ENCODE assay signal across 20 mouse cellular contexts in the genomic region with DNA sequence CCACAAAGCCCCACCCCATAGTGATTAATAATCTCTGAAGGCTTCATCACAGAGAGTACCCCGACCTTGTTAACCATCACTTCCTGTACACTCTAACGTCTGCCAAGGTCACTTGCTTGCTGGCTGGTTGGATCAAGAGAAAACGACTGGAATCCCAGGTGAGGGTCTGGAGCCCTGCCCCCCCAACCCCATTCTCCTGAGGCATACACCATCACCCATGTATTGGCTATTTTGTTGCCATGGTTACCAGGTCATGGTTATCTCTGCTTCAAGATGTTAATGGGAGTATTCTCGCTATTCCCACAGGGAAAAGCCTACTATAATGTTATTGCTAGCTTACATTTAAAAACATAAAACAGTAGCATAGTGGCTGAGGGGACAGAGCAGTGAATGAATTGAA. TPM values are rescaled to one million over a fixed set of nuclear protein-coding genes. Genes with fewer than 3 reads are reported as not detected.
DNase-seq lines count a peak whose midpoint lies in the region; ATAC-seq and TF ChIP-seq lines count a peak whose summit lies in the region.
"Had no signal": no experiment of that assay in that cellular context is flagged by ENCODE, and none has a peak within 500 bp of the region (broad histone marks: within the 10 kb centered on the region; RNA-seq: fewer than 3 reads in every experiment).

No protein-coding gene starts in this region.

- H3K4me2 ChIP-seq in hindbrain, embryonic 13.5 days: no peak overlapping the region
- no peak overlapping the region for H3K4me2 ChIP-seq in hindbrain, embryonic 14.5 days (replicated peaks)
- no peak overlapping the region for H3K4me2 ChIP-seq in neural tube, embryonic 13.5 days
- H3K4me2 ChIP-seq in midbrain, embryonic 15.5 days: no peak overlapping the region
- no peak overlapping the region for H3K4me2 ChIP-seq in stomach, postnatal 0 days (replicated peaks; ENCODE audit: low read depth)
- H3K4me2 ChIP-seq: embryonic facial prominence, embryonic 12.5 days; heart, embryonic 12.5 days; hindbrain, embryonic 15.5 days; intestine, embryonic 15.5 days had no signal

- no peaks in the 10 kb centered on the region for H3K27me3 ChIP-seq in hindbrain, embryonic 13.5 days
- no peaks in the 10 kb centered on the region for H3K27me3 ChIP-seq in hindbrain, embryonic 14.5 days (ENCODE audit: control insufficient read depth, insufficient read depth, low read length)
- H3K27me3 ChIP-seq in neural tube, embryonic 13.5 days: no peaks in the 10 kb centered on the region
- no peaks in the 10 kb centered on the region for H3K27me3 ChIP-seq in midbrain, embryonic 15.5 days (replicated peaks)
- no peaks in the 10 kb centered on the region for H3K27me3 ChIP-seq in stomach, postnatal 0 days (ENCODE audit: control insufficient read depth, insufficient read depth, low read length)
- H3K27me3 ChIP-seq: embryonic facial prominence, embryonic 12.5 days; heart, embryonic 12.5 days; hindbrain, embryonic 15.5 days; intestine, embryonic 15.5 days had no signal

- no peak for TF ChIP-seq CTCF in stomach, postnatal 0 days (IDR thresholded peaks at IDR 0.05; ENCODE audit: low read depth)

- DNase-seq in hindbrain, embryonic 14.5 days (ENCODE audit: low spot score): no peak
- no peak for DNase-seq in neural tube, embryonic 10.5 days (ENCODE audit: extremely low spot score, low spot score)
- DNase-seq in stomach, postnatal 0 days (ENCODE audit: low spot score): peak; percentile 8
- no peak for DNase-seq in cerebellum, adult 11 months
- DNase-seq: adrenal gland, adult 8-10 months; adrenal gland, postnatal 36 days; cerebellum, adult 11-12 months; cerebellum, adult 9-10 months; cerebellum, postnatal 25 days; forebrain, postnatal 0 days; gastrocnemius, adult 2 months; gastrocnemius, postnatal 25 days had no signal

- WGBS in hindbrain, embryonic 13.5 days: 66% methylated on average over 4 of the region's 4 CpGs
- 59% methylated on average over 4 of the region's 4 CpGs for WGBS in hindbrain, embryonic 14.5 days
- 64% methylated on average over 4 of the region's 4 CpGs for WGBS in neural tube, embryonic 13.5 days
- 57% methylated on average over 4 of the region's 4 CpGs for WGBS in midbrain, embryonic 15.5 days
- WGBS in stomach, postnatal 0 days: 49% methylated on average over 4 of the region's 4 CpGs

- H3K9me3 ChIP-seq in hindbrain, embryonic 13.5 days: no peaks in the 10 kb centered on the region
- 0 out of 2 replicates have a peak, but pooled peaks cover 4% of the 10 kb centered on the region for H3K9me3 ChIP-seq in hindbrain, embryonic 14.5 days (ENCODE audit: control insufficient read depth, low read length)
- no peaks in the 10 kb centered on the region for H3K9me3 ChIP-seq in neural tube, embryonic 13.5 days
- H3K9me3 ChIP-seq in midbrain, embryonic 15.5 days: no peaks in the 10 kb centered on the region
- H3K9me3 ChIP-seq in stomach, postnatal 0 days (ENCODE audit: control insufficient read depth, low read length): no peaks in the 10 kb centered on the region
- H3K9me3 ChIP-seq: embryonic facial prominence, embryonic 12.5 days; heart, embryonic 12.5 days; hindbrain, embryonic 15.5 days; intestine, embryonic 15.5 days had no signal

- TF ChIP-seq EP300 in stomach, postnatal 0 days (optimal IDR thresholded peaks at IDR 0.05): no peak

- no peaks in the 10 kb centered on the region; the same call in 1 of the 2 replicates for H3K4me1 ChIP-seq in hindbrain, embryonic 13.5 days (replicated peaks)
- H3K4me1 ChIP-seq in hindbrain, embryonic 14.5 days (replicated peaks; ENCODE audit: control insufficient read depth, insufficient read depth, low read length): no peaks in the 10 kb centered on the region
- no peaks in the 10 kb centered on the region; the same call in 1 of the 2 replicates for H3K4me1 ChIP-seq in neural tube, embryonic 13.5 days (replicated peaks)
- H3K4me1 ChIP-seq in midbrain, embryonic 15.5 days: peaks cover 5% of the 10 kb centered on the region; the same call in 1 of the 2 replicates
- no peaks in the 10 kb centered on the region for H3K4me1 ChIP-seq in stomach, postnatal 0 days (replicated peaks; ENCODE audit: control insufficient read depth, insufficient read depth)
- H3K4me1 ChIP-seq: embryonic facial prominence, embryonic 12.5 days; heart, embryonic 12.5 days; intestine, embryonic 15.5 days had no signal

- no peak overlapping the region for H3K9ac ChIP-seq in hindbrain, embryonic 13.5 days
- H3K9ac ChIP-seq in hindbrain, embryonic 14.5 days: no peak overlapping the region
- H3K9ac ChIP-seq in neural tube, embryonic 13.5 days: no peak overlapping the region
- no peak overlapping the region for H3K9ac ChIP-seq in midbrain, embryonic 15.5 days
- no peak overlapping the region for H3K9ac ChIP-seq in stomach, postnatal 0 days (ENCODE audit: low read length)
- H3K9ac ChIP-seq: embryonic facial prominence, embryonic 12.5 days; forebrain, postnatal 0 days; heart, embryonic 12.5 days; hindbrain, embryonic 15.5 days; intestine, embryonic 15.5 days had no signal

- H3K4me3 ChIP-seq in hindbrain, embryonic 13.5 days: no peak overlapping the region
- no peak overlapping the region for H3K4me3 ChIP-seq in hindbrain, embryonic 14.5 days (replicated peaks; ENCODE audit: low read length)
- no peak overlapping the region for H3K4me3 ChIP-seq in neural tube, embryonic 13.5 days
- H3K4me3 ChIP-seq in midbrain, embryonic 15.5 days: no peak overlapping the region
- no peak overlapping the region for H3K4me3 ChIP-seq in stomach, postnatal 0 days (ENCODE audit: low read depth, low read length)
- H3K4me3 ChIP-seq: embryonic facial prominence, embryonic 12.5 days; gastrocnemius, adult 2 months; heart, embryonic 12.5 days; hindbrain, embryonic 15.5 days; intestine, embryonic 15.5 days had no signal

- ATAC-seq in hindbrain, embryonic 13.5 days (ENCODE audit: low FRiP score): peak; percentile 38; the same call in 1 of the 2 replicates
- ATAC-seq in hindbrain, embryonic 14.5 days (ENCODE audit: low FRiP score): no peak
- ATAC-seq in neural tube, embryonic 13.5 days (ENCODE audit: low read depth): peak; percentile 19; the same call in 1 of the 2 replicates
- ATAC-seq in midbrain, embryonic 15.5 days (replicated peaks): peak; percentile 64; the same call in 1 of the 2 replicates
- ATAC-seq in stomach, postnatal 0 days (ENCODE audit: low FRiP score, low TSS enrichment): no peak
- ATAC-seq: forebrain, postnatal 0 days; intestine, embryonic 15.5 days had no signal

- H3K36me3 ChIP-seq in hindbrain, embryonic 13.5 days: no peaks in the 10 kb centered on the region
- no peaks in the 10 kb centered on the region for H3K36me3 ChIP-seq in hindbrain, embryonic 14.5 days (replicated peaks; ENCODE audit: control insufficient read depth, insufficient read depth)
- no peaks in the 10 kb centered on the region for H3K36me3 ChIP-seq in neural tube, embryonic 13.5 days
- H3K36me3 ChIP-seq in midbrain, embryonic 15.5 days (replicated peaks): no peaks in the 10 kb centered on the region
- no peaks in the 10 kb centered on the region for H3K36me3 ChIP-seq in stomach, postnatal 0 days (ENCODE audit: control insufficient read depth, insufficient read depth, low read length)
- H3K36me3 ChIP-seq: embryonic facial prominence, embryonic 12.5 days; heart, embryonic 12.5 days; hindbrain, embryonic 15.5 days; intestine, embryonic 15.5 days had no signal

- no peak overlapping the region for H3K27ac ChIP-seq in hindbrain, embryonic 13.5 days
- H3K27ac ChIP-seq in hindbrain, embryonic 14.5 days: no peak overlapping the region
- no peak overlapping the region for H3K27ac ChIP-seq in neural tube, embryonic 13.5 days (replicated peaks)
- H3K27ac ChIP-seq in midbrain, embryonic 15.5 days: no peak overlapping the region
- no peak overlapping the region for H3K27ac ChIP-seq in stomach, postnatal 0 days (replicated peaks)
- H3K27ac ChIP-seq: embryonic facial prominence, embryonic 12.5 days; gastrocnemius, adult 2 months; hindbrain, embryonic 15.5 days; intestine, embryonic 15.5 days had no signal

RNA-seq across cellular contexts. Expression of gene Dazl, which starts 48.8 kb away (rescaled TPM):
- polyA plus RNA-seq in hindbrain, embryonic 13.5 days (2015; fragmentation: Nextera tagmentation; extraction: Ambion mirVana): 0.27 and 0.48 TPM in 2 replicates
- 0.32 and 0.33 TPM in 2 replicates for polyA plus RNA-seq in hindbrain, embryonic 14.5 days (2014; fragmentation: Nextera tagmentation; extraction: Ambion mirVana)
- 0.15 and 0.50 TPM in 2 replicates for polyA plus RNA-seq in neural tube, embryonic 13.5 days (2015; fragmentation: Nextera tagmentation; extraction: Ambion mirVana)
- polyA plus RNA-seq in midbrain, embryonic 15.5 days (2015; fragmentation: Nextera tagmentation; extraction: Ambion mirVana): 0.37 and 0.43 TPM in 2 replicates
- polyA plus RNA-seq in stomach, postnatal 0 days (2015; fragmentation: Nextera tagmentation; extraction: Ambion mirVana): 0.13 and 0.16 TPM in 2 replicates
- polyA plus RNA-seq: forebrain, embryonic 11.5 days had no signal

RNA-seq across cellular contexts. Expression of gene Rftn1, which starts 54.2 kb away (rescaled TPM):
- polyA plus RNA-seq in hindbrain, embryonic 13.5 days (2015; fragmentation: Nextera tagmentation; extraction: Ambion mirVana): 14.2 and 17.0 TPM in 2 replicates
- 21.0 and 23.0 TPM in 2 replicates for polyA plus RNA-seq in hindbrain, embryonic 14.5 days (2014; fragmentation: Nextera tagmentation; extraction: Ambion mirVana)
- polyA plus RNA-seq in neural tube, embryonic 13.5 days (2015; fragmentation: Nextera tagmentation; extraction: Ambion mirVana): 18.5 and 18.7 TPM in 2 replicates
- 20.9 and 27.4 TPM in 2 replicates for polyA plus RNA-seq in midbrain, embryonic 15.5 days (2015; fragmentation: Nextera tagmentation; extraction: Ambion mirVana)
- polyA plus RNA-seq in stomach, postnatal 0 days (2015; fragmentation: Nextera tagmentation; extraction: Ambion mirVana): 7.0 and 7.1 TPM in 2 replicates

Comparison
In these comparisons a context has a peak if more than half of its experiments do, and no peak if none do; other contexts are left out.
1. ATAC-seq: peak in hindbrain, embryonic 13.5 days (single experiment), neural tube, embryonic 13.5 days (single experiment) and midbrain, embryonic 15.5 days (single experiment); none in hindbrain, embryonic 14.5 days (single experiment) and stomach, postnatal 0 days (single experiment).